Mouse (Mus musculus) sigmoid colon, adult 10 weeks (tissue): ENCODE results near the gene Ptprn2. TPM values are rescaled to one million over a fixed set of nuclear protein-coding genes. Genes with fewer than 3 reads are reported as not detected.

ENCODE experiments used
- polyA plus RNA-seq: library from polyadenylated mRNA; stranded (reverse); fragments of 350-450 nt; fragmentation: Illumina TruSeq; extraction: RNeasy Lipid Tissue Mini Kit (QIAGEN cat#74804); gene quantifications from one replicate; pipeline ENCODE4 v1.2.3, GENCODE M21; 2014; ENCODE audit warnings: low read depth, low replicate concordance

The Ptprn2 gene
- polyA plus RNA-seq, result 3.3 TPM

GRCm38 (mm10) chr12:116485591-116486403 lies at the start of gene Ptprn2:
Ptprn2 (plus strand) TSS chr12:116485720.

Other genes starting within 250 kb of the Ptprn2 start
- 11.5 TPM for gene Wdr60, start 222.7 kb upstream of the Ptprn2 start, polyA plus RNA-seq
- not detected for gene Gm11027, start 210.3 kb upstream of the Ptprn2 start, polyA plus RNA-seq
- gene Esyt2, start 204.5 kb upstream of the Ptprn2 start, polyA plus RNA-seq, result 255 TPM
- gene Ncapg2, start 80.3 kb upstream of the Ptprn2 start, polyA plus RNA-seq, result 34.6 TPM